Mouse (Mus musculus): ENCODE measurements around the gene Dlk1. TPM values are rescaled to one million over a fixed set of nuclear protein-coding genes. Genes with fewer than 3 reads are reported as not detected.

Gene Dlk1
- polyA plus RNA-seq, 1 experiment from 2014 or later: 182 TPM

DNA sequence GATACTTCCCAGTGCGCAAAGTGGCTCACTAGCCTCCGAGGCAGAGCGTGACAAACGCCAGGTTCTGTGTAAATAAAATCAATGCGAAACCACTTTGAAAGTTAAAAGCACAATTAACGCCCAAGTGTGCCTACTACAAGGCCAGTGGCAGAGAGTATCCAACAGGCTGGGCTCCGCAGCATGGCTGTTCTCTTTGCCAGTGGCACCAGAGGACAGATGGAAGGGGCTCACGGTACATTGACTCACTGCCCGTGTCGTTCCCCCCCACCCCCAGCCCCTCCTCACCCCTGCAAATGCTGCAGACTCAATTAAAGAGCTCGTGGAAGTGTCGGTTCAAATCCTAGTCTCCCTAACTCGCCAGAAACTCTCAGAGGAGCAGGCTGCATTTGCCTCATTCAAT lies 10.5 kb upstream of the Dlk1 start:
- H3K27ac ChIP-seq: no peak overlapping the region
- H3K27me3 ChIP-seq: peaks cover 15% of the 10 kb centered on the region; the same call in 1 of the 2 replicates
- H3K36me3 ChIP-seq: no peaks in the 10 kb centered on the region
- no peak overlapping the region for H3K4me2 ChIP-seq
- H3K9ac ChIP-seq: no peak overlapping the region
- WGBS: 39% methylated on average over 13 of the region's 13 CpGs
- no peaks in the 10 kb centered on the region for H3K9me3 ChIP-seq (replicated peaks)
- ATAC-seq (replicated peaks; ENCODE audit: low FRiP score): no peak
- H3K4me1 ChIP-seq: peaks cover 64% of the 10 kb centered on the region
- no peak overlapping the region for H3K4me3 ChIP-seq (replicated peaks)

DNA sequence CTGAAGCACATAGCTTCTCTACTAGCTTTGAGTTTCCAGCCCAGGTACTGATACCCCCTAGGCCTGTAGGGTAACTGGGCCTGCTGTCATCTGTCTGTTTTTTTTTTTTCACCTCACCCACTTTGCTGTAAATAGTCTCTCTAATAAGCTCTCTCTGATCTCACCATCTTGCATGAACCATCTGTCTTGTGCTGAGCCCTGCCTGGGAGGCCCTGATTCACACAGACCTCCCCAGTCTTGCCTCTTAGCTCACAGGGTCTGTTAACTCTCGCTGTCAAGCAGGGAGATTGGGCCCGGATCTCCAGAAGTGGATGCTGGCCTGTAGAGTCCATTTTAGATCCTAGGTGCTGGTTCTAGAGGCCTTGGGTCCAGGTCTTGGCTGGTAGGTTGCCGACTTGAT lies 9.3 kb upstream of the Dlk1 start:
- no peak overlapping the region for H3K9ac ChIP-seq
- H3K27me3 ChIP-seq: peaks cover 16% of the 10 kb centered on the region
- peaks cover 54% of the 10 kb centered on the region for H3K4me1 ChIP-seq
- H3K36me3 ChIP-seq: no peaks in the 10 kb centered on the region
- whole genome bisulfite sequencing: 56% methylated on average over 3 of the region's 3 CpGs
- H3K4me2 ChIP-seq: no peak overlapping the region
- H3K27ac ChIP-seq: no peak overlapping the region
- no peaks in the 10 kb centered on the region for H3K9me3 ChIP-seq (replicated peaks)
- no peak overlapping the region for H3K4me3 ChIP-seq (replicated peaks)
- no peak for ATAC-seq (replicated peaks; ENCODE audit: low FRiP score)

DNA sequence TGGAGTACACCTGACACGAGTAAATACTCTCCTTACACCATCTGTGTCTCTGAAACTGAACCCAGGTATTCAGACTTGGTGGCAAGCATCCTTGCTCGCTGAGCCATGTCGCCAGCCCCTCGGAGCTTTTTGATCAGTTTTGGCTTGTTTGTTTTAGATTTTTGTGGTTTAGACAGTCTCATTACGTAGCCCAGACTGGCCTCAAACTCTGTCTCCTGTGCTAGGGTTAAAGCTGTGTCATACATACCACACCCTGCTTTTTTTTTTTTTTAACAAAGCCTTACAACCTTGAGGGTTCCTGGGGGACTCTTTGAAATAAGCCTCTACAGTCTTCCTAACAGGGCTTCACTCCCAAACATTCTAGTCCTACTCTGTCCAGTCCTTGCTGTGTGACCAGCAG lies 7.6 kb upstream of the Dlk1 start:
- no peaks in the 10 kb centered on the region for H3K36me3 ChIP-seq
- peaks cover 19% of the 10 kb centered on the region for H3K27me3 ChIP-seq
- no peak overlapping the region for H3K4me2 ChIP-seq
- no peak overlapping the region for H3K9ac ChIP-seq
- H3K9me3 ChIP-seq (replicated peaks): no peaks in the 10 kb centered on the region
- no peak for ATAC-seq (replicated peaks; ENCODE audit: low FRiP score)
- H3K4me3 ChIP-seq (replicated peaks): no peak overlapping the region
- WGBS: 38% methylated on average over 5 of the region's 5 CpGs
- peaks cover 61% of the 10 kb centered on the region for H3K4me1 ChIP-seq
- no peak overlapping the region for H3K27ac ChIP-seq

- Histone ChIP-seq H3K36me3 (no peaks in the 10 kb centered on the region), H3K4me2 (peak overlapping the region; percentile 36), H3K4me1 (peaks cover 64% of the 10 kb centered on the region), H3K27ac (no peak overlapping the region), H3K27me3 (peaks cover 23% of the 10 kb centered on the region), H3K4me3 (replicated peaks) (no peak overlapping the region), H3K9ac (no peak overlapping the region), H3K9me3 (replicated peaks) (no peaks in the 10 kb centered on the region)
- 20% methylated on average over 19 of the region's 19 CpGs for WGBS
- ATAC-seq (replicated peaks; ENCODE audit: low FRiP score): peak; percentile 48
Observed at GRCm38 (mm10) chr12:109445499-109446235, 7.0 kb upstream of the Dlk1 start.

GRCm38 (mm10) chr12:109446236-109446941 lies 6.2 kb upstream of the Dlk1 start:
- Histone ChIP-seq H3K4me2 (peak overlapping the region; percentile 36), H3K4me1 (peaks cover 64% of the 10 kb centered on the region), H3K27ac (no peak overlapping the region), H3K36me3 (no peaks in the 10 kb centered on the region), H3K4me3 (replicated peaks) (no peak overlapping the region), H3K27me3 (peaks cover 31% of the 10 kb centered on the region), H3K9ac (no peak overlapping the region), H3K9me3 (replicated peaks) (no peaks in the 10 kb centered on the region)
- WGBS: 14% methylated on average over 18 of the region's 18 CpGs
- no peak for ATAC-seq (replicated peaks; ENCODE audit: low FRiP score)

DNA sequence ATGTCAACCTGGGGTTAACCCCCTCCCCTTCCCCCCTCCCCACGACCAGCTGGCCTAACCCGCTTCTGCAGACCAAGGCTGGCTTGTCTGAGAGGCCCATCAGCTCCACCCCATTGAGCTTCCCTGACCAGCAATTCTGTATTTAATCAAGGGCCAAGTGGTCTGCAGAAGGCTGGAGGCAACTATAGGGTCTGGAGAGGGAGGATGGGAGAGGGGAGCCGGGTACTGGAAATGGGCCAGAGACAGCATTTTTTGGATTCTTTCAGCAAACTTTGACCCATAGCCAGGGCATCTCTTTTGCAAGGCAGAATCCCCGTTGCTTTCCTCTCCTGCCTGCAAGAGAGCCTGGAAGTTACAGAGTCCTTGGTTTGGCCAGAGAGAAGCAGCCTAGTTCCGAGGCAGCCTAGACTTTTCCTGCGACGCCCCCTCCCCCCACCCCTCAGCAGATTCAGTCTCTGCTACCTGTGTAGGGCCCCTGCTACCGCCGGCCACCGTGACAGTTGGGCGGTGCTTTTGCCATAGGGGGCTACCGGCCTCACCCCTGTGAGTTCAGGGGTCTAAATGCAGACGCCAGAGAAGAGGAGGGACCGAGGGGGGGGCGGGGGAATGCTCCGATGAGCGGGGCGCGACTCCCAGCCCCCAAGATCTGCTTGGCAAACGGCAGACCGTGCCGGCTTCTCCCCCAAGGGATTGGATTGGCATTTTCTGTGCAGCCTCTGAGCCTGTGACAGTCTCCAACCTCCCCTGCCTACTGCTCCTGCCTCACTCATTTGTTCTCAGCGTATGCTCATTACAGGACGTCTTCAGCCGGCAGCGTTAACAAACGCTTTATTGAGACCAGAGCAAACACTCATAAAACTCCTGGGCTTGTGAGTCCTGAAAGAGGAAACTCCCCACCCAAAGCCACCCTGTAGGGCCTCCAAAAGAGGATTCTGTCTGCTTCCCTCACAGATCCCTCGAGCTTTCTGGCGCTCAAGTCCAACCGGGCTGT lies 2.9 kb upstream of the Dlk1 start:
- H3K27ac ChIP-seq: peak overlapping the region; percentile 66
- H3K4me1 ChIP-seq: peaks cover 65% of the 10 kb centered on the region

GRCm38 (mm10) chr12:109453065-109453997 lies 708 bp downstream of the Dlk1 start:
- H3K27ac ChIP-seq: no peak overlapping the region
- peaks cover 80% of the 10 kb centered on the region for H3K27me3 ChIP-seq
- 1% methylated on average over 92 of the region's 96 CpGs for WGBS
- H3K9ac ChIP-seq: peak overlapping the region; percentile 33; the same call in 1 of the 2 replicates
- ATAC-seq (replicated peaks; ENCODE audit: low FRiP score): peak; percentile 50
- peak overlapping the region; percentile 46 for H3K4me3 ChIP-seq (replicated peaks)
- peak overlapping the region; percentile 90 for H3K4me2 ChIP-seq
- H3K4me1 ChIP-seq: peaks cover 49% of the 10 kb centered on the region
- no peaks in the 10 kb centered on the region for H3K36me3 ChIP-seq
- H3K9me3 ChIP-seq (replicated peaks): no peaks in the 10 kb centered on the region

More for the DNA sequence above, 2.9 kb upstream of the Dlk1 start:
- peak overlapping the region; percentile 1; the same call in 1 of the 2 replicates for H3K9ac ChIP-seq
- peak overlapping the region; percentile 66 for H3K4me2 ChIP-seq
- ATAC-seq (replicated peaks; ENCODE audit: low FRiP score): peak; percentile 41
- H3K27me3 ChIP-seq: peaks cover 56% of the 10 kb centered on the region
- no peaks in the 10 kb centered on the region for H3K36me3 ChIP-seq
- no peaks in the 10 kb centered on the region for H3K9me3 ChIP-seq (replicated peaks)
- peak overlapping the region; percentile 36 for H3K4me3 ChIP-seq (replicated peaks)
- WGBS: 1% methylated on average over 30 of the region's 30 CpGs

- H3K36me3 ChIP-seq: no peaks in the 10 kb centered on the region
- WGBS: 16% methylated on average over 13 of the region's 13 CpGs
- no peak overlapping the region for H3K9ac ChIP-seq
- H3K4me1 ChIP-seq: peaks cover 47% of the 10 kb centered on the region
- no peak overlapping the region for H3K27ac ChIP-seq
- peak overlapping the region; percentile 90 for H3K4me2 ChIP-seq
- ATAC-seq (replicated peaks; ENCODE audit: low FRiP score): no peak
- H3K9me3 ChIP-seq (replicated peaks): no peaks in the 10 kb centered on the region
- peak overlapping the region; percentile 46 for H3K4me3 ChIP-seq (replicated peaks)
- H3K27me3 ChIP-seq: peaks cover 87% of the 10 kb centered on the region
Observed at GRCm38 (mm10) chr12:109454137-109454536, 1.5 kb downstream of the Dlk1 start.

GRCm38 (mm10) chr12:109456531-109457202 lies 4.0 kb downstream of the Dlk1 start:
- Histone ChIP-seq H3K9me3 (replicated peaks) (no peaks in the 10 kb centered on the region), H3K4me2 (no peak overlapping the region), H3K9ac (no peak overlapping the region), H3K27me3 (peaks cover 90% of the 10 kb centered on the region), H3K4me3 (replicated peaks) (no peak overlapping the region), H3K27ac (no peak overlapping the region), H3K36me3 (no peaks in the 10 kb centered on the region), H3K4me1 (peaks cover 38% of the 10 kb centered on the region)
- WGBS: 25% methylated on average over 9 of the region's 9 CpGs
- ATAC-seq (replicated peaks; ENCODE audit: low FRiP score): no peak

DNA sequence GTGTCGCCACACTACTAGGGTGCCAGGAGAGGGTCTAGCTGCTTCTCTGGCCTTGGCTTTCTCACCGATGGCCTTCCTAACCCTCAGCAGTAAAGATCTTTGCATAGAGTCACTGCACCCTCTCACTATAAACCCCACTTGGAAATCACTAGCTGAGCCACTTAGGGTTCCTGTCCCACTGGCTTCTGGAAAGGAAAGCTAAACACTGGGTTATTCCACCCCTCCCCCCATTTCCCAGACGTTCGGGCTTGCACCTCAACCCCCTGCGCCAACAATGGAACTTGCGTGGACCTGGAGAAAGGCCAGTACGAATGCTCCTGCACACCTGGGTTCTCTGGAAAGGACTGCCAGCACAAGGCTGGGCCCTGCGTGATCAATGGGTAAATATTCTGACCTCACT lies 5.2 kb downstream of the Dlk1 start:
- Histone ChIP-seq H3K4me1 (peaks cover 35% of the 10 kb centered on the region), H3K9ac (no peak overlapping the region), H3K4me3 (replicated peaks) (no peak overlapping the region), H3K36me3 (no peaks in the 10 kb centered on the region), H3K4me2 (no peak overlapping the region), H3K27me3 (peaks cover 79% of the 10 kb centered on the region), H3K27ac (no peak overlapping the region), H3K9me3 (replicated peaks) (no peaks in the 10 kb centered on the region)
- 59% methylated on average over 8 of the region's 8 CpGs for WGBS
- ATAC-seq (replicated peaks; ENCODE audit: low FRiP score): no peak
